Mouse (Mus musculus): Measurements from ENCODE around the gene Celf2. TPM values are rescaled to one million over a fixed set of nuclear protein-coding genes. Genes with fewer than 3 reads are reported as not detected.

Celf2 gene
- polyA plus RNA-seq, 1 experiment from 2014 or later, result 60.7 TPM

DNA sequence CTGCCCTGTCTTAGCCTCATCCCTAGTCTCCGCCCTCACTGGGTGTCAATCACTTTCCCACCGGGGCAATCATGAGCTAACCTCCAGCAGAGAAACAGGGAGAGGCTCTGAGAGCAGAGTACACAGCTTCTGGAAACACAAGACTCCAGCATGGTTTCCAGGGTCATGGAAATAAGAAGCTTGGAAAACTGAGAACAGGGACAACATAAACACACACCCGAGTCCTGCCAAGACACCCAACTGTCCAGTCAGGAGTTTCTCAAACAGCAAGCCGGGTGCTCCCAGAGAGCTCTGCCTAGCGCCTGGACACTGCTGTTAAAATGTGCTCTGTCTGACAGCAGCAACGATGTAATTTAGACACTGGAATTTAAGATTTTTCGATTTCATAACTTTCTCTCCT, 599.4 kb downstream of the Celf2 start:
- H3K4me1 ChIP-seq, result no peaks in the 10 kb centered on the region
- no peaks in the 10 kb centered on the region for H3K27me3 ChIP-seq
- no peaks in the 10 kb centered on the region for H3K36me3 ChIP-seq
- no peak overlapping the region for H3K27ac ChIP-seq
- no peaks in the 10 kb centered on the region for H3K9me3 ChIP-seq
- H3K4me2 ChIP-seq, result no peak overlapping the region
- WGBS, result 69% methylated on average over 7 of the region's 7 CpGs
- H3K4me3 ChIP-seq, result no peak overlapping the region
- ATAC-seq (ENCODE audit: insufficient number of reproducible peaks, low FRiP score, low TSS enrichment, low read depth), result no peak
- H3K9ac ChIP-seq, result no peak overlapping the region

DNA sequence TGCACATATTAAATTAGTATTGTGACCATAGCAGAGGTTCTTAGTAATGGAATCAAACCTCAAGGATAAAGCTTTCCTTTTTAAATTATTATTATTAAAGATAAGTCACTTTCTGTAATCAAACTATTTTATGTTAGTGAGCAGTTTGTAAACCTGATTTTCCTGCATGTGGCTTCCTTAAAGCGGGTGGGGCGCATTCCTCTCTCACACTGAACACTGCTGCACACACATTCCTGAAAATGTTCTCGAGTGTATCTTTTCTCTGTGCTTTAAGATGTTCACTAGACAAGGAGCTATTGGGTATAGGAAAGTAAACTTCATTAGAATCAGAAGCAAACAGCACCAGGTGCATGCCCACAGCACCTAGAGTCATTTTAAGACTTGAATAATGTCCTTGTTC, 605.0 kb downstream of the Celf2 start:
- ATAC-seq (ENCODE audit: insufficient number of reproducible peaks, low FRiP score, low TSS enrichment, low read depth), result no peak
- Histone ChIP-seq H3K27ac (no peak overlapping the region), H3K4me1 (no peaks in the 10 kb centered on the region), H3K9ac (no peak overlapping the region), H3K9me3 (no peaks in the 10 kb centered on the region), H3K27me3 (no peaks in the 10 kb centered on the region), H3K4me2 (no peak overlapping the region), H3K36me3 (no peaks in the 10 kb centered on the region), H3K4me3 (no peak overlapping the region)
- 68% methylated on average over 3 of the region's 3 CpGs for WGBS

- WGBS, result 80% methylated on average over 4 of the region's 4 CpGs
- Histone ChIP-seq H3K4me1 (no peaks in the 10 kb centered on the region), H3K9ac (no peak overlapping the region), H3K4me2 (no peak overlapping the region), H3K36me3 (no peaks in the 10 kb centered on the region), H3K27ac (no peak overlapping the region), H3K4me3 (no peak overlapping the region), H3K27me3 (no peaks in the 10 kb centered on the region), H3K9me3 (no peaks in the 10 kb centered on the region)
- no peak for ATAC-seq (ENCODE audit: insufficient number of reproducible peaks, low FRiP score, low TSS enrichment, low read depth)
These were observed 606.1 kb downstream of the Celf2 start for GRCm38 (mm10) chr2:6903251-6903763.

DNA sequence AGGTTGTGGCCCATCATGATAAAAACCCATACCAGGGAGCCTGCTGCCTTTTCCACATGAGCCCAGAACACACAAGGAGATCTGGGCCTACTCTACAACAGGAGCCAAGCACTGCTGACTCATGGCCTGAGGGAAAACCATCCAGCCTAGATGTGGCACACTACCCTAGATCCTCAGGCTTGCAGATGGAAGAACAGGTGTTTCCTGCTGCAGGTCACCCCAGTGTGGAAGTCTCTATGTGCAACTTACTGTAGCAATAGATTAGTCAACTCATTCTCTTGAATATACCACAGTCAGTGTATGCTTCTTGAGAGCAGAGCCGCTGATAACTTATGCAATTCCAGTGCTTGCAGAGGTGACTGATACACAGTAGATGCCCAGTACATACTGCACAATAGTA, 612.5 kb downstream of the Celf2 start:
- WGBS, result 83% methylated on average over 1 of the region's 1 CpGs
- Histone ChIP-seq H3K4me1 (no peaks in the 10 kb centered on the region), H3K27ac (no peak overlapping the region), H3K36me3 (no peaks in the 10 kb centered on the region), H3K9ac (no peak overlapping the region), H3K4me2 (no peak overlapping the region), H3K27me3 (no peaks in the 10 kb centered on the region), H3K9me3 (no peaks in the 10 kb centered on the region), H3K4me3 (no peak overlapping the region)
- ATAC-seq (ENCODE audit: insufficient number of reproducible peaks, low FRiP score, low TSS enrichment, low read depth), result no peak

DNA sequence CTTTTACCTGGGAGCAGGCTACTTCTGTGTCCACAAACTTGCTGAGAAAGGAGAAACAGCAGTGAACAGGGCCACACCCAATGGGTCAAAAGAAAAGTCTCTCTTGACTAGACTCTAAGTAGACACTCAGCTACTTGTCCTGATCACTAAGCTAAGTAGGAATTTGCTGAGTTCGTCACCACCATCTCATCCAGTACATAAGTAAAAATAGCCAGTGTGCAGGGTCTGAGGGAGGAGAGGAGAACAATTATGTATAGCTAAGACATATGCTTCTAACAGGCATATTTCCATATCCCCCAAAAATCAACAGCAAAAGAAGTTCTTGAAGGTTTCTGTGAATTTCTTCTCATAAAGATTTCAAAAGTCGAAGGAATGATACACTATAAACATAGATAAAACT, 615.8 kb downstream of the Celf2 start:
- Histone ChIP-seq H3K9me3 (no peaks in the 10 kb centered on the region), H3K9ac (no peak overlapping the region), H3K4me3 (no peak overlapping the region), H3K4me2 (no peak overlapping the region), H3K27ac (no peak overlapping the region), H3K4me1 (no peaks in the 10 kb centered on the region), H3K36me3 (no peaks in the 10 kb centered on the region), H3K27me3 (no peaks in the 10 kb centered on the region)
- WGBS, result 73% methylated on average over 2 of the region's 2 CpGs
- no peak for ATAC-seq (ENCODE audit: insufficient number of reproducible peaks, low FRiP score, low TSS enrichment, low read depth)

DNA sequence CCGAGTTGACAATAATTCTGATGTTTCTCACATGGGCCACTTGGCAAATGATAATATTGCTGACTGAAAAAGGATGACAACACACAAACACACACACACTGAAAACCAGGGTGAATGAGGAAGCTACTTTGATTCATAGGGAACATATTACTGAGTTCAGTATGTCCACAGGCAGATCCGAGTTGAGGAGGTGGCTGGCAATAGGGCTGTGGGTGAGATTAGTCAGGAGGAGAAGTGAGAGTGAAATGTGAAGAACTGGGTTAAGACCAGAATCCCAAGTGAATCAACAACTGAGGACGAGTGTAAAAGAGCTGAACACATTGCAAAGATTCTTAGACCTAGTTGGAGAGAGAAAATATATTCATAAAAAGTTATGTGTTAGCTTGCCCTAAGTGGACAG, 616.3 kb downstream of the Celf2 start:
- H3K27ac ChIP-seq, result no peak overlapping the region
- H3K4me2 ChIP-seq, result no peak overlapping the region
- no peaks in the 10 kb centered on the region for H3K9me3 ChIP-seq
- no peak overlapping the region for H3K9ac ChIP-seq
- no peaks in the 10 kb centered on the region for H3K27me3 ChIP-seq
- H3K4me3 ChIP-seq, result no peak overlapping the region
- ATAC-seq (ENCODE audit: insufficient number of reproducible peaks, low FRiP score, low TSS enrichment, low read depth), result no peak
- no peaks in the 10 kb centered on the region for H3K4me1 ChIP-seq
- H3K36me3 ChIP-seq, result no peaks in the 10 kb centered on the region
- WGBS, result 70% methylated on average over 3 of the region's 3 CpGs

- Histone ChIP-seq H3K4me3 (no peak overlapping the region), H3K9ac (no peak overlapping the region), H3K4me1 (no peaks in the 10 kb centered on the region), H3K9me3 (no peaks in the 10 kb centered on the region), H3K27me3 (no peaks in the 10 kb centered on the region), H3K4me2 (no peak overlapping the region), H3K27ac (no peak overlapping the region), H3K36me3 (no peaks in the 10 kb centered on the region)
- 82% methylated on average over 8 of the region's 8 CpGs for WGBS
- ATAC-seq (ENCODE audit: insufficient number of reproducible peaks, low FRiP score, low TSS enrichment, low read depth), result no peak
These were observed 624.3 kb downstream of the Celf2 start for GRCm38 (mm10) chr2:6884796-6885711.

DNA sequence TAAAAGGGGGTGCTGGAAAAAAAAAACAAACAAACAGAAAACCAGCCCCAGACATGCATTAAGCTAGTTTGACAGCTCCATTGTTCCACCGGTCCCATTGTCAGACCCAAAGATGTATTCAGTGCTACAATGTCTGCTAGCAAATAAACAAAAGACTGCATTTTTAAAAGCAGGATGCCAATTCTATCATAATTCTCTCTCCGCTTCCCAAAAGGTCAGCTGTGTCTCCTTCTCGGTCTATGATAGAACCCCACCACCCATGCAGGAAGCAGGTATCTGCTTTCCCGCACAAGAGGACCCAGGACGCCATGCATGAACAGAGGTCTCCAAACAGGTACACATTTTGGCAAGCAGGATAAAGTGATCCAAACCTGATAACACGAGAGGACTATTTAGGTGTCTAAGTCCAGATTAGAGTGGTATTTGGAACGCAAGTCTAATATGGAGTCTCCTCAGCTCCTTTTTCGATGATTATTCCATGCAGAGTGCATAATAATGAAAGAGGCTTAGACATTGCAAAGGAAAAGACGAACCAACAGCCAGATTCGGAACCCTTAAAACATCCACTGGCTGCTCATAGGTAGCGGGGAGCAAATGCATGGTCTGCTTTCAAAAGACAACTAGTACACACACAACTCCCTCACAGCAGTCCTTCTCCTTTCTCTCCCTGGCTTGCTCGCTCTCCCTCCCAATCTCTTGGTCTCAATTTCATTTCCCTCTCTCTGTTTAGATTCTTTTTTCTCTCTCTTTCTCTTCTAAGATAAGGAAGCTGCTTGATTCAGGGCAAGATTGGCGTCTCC, 625.2 kb downstream of the Celf2 start:
- H3K4me1 ChIP-seq, result no peaks in the 10 kb centered on the region
- no peak overlapping the region for H3K4me3 ChIP-seq
- H3K9me3 ChIP-seq, result no peaks in the 10 kb centered on the region
- H3K4me2 ChIP-seq, result no peak overlapping the region
- H3K27me3 ChIP-seq, result no peaks in the 10 kb centered on the region
- no peak overlapping the region for H3K9ac ChIP-seq
- no peak for ATAC-seq (ENCODE audit: insufficient number of reproducible peaks, low FRiP score, low TSS enrichment, low read depth)
- H3K36me3 ChIP-seq, result no peaks in the 10 kb centered on the region
- WGBS, result 86% methylated on average over 13 of the region's 13 CpGs
- H3K27ac ChIP-seq, result no peak overlapping the region

DNA sequence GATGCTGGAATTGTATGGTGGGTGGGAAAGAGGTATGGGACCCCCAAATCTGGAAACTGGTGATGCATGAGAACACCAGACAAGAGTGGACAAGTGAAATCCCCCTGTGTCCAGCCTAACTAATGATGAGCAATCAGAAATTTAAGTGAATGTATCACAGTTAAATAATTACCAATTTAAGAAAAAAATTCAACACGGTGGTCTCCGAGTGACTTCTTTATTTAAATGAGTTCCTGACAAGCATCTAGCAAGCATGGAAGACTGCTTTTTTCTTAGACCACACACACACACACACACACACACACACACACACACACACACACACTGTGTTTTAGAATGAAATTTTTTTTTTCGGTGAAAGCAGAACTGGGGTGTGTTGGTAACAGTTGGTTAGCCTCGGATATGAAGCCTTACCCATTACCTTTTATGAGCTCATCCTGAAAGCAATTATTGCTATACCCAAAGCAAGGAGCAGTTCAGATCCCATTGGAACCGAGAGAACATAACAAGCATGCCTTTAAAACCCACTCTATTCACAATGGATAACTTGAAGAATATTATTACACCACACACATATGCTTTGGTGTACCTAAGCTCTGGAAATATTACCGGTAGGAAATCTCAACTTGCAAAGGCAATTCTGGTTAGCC, 627.0 kb downstream of the Celf2 start:
- H3K4me1 ChIP-seq, result no peaks in the 10 kb centered on the region
- H3K4me3 ChIP-seq, result no peak overlapping the region
- no peak overlapping the region for H3K4me2 ChIP-seq
- ATAC-seq (ENCODE audit: insufficient number of reproducible peaks, low FRiP score, low TSS enrichment, low read depth), result no peak
- no peak overlapping the region for H3K27ac ChIP-seq
- H3K36me3 ChIP-seq, result no peaks in the 10 kb centered on the region
- H3K27me3 ChIP-seq, result no peaks in the 10 kb centered on the region
- WGBS, result 56% methylated on average over 6 of the region's 6 CpGs
- no peak overlapping the region for H3K9ac ChIP-seq
- H3K9me3 ChIP-seq, result no peaks in the 10 kb centered on the region

- ATAC-seq (ENCODE audit: insufficient number of reproducible peaks, low FRiP score, low TSS enrichment, low read depth), result no peak
- Histone ChIP-seq H3K4me2 (no peak overlapping the region), H3K9me3 (no peaks in the 10 kb centered on the region), H3K36me3 (no peaks in the 10 kb centered on the region), H3K27me3 (no peaks in the 10 kb centered on the region), H3K4me3 (no peak overlapping the region), H3K4me1 (no peaks in the 10 kb centered on the region), H3K27ac (no peak overlapping the region), H3K9ac (no peak overlapping the region)
- WGBS, result 93% methylated on average over 6 of the region's 6 CpGs
These were observed 628.3 kb downstream of the Celf2 start for GRCm38 (mm10) chr2:6880941-6881575.

- Histone ChIP-seq H3K27me3 (peaks cover 4% of the 10 kb centered on the region), H3K9ac (no peak overlapping the region), H3K36me3 (no peaks in the 10 kb centered on the region), H3K4me3 (no peak overlapping the region), H3K9me3 (no peaks in the 10 kb centered on the region), H3K4me2 (no peak overlapping the region), H3K4me1 (peaks cover 3% of the 10 kb centered on the region), H3K27ac (0 out of 2 replicates have a peak overlapping the region, but pooled peaks have one; percentile 2)
- WGBS, result 63% methylated on average over 5 of the region's 5 CpGs
- no peak for ATAC-seq (ENCODE audit: insufficient number of reproducible peaks, low FRiP score, low TSS enrichment, low read depth)
These were observed 632.3 kb downstream of the Celf2 start for GRCm38 (mm10) chr2:6877094-6877493.
